Mouse (Mus musculus): ENCODE results near the gene Pno1.
"Not testable (repeated sequence)": the region's sequence is repeated elsewhere in the genome, so short reads cannot be mapped to it uniquely, and the experiment has no call there.

Gene Pno1

DNA sequence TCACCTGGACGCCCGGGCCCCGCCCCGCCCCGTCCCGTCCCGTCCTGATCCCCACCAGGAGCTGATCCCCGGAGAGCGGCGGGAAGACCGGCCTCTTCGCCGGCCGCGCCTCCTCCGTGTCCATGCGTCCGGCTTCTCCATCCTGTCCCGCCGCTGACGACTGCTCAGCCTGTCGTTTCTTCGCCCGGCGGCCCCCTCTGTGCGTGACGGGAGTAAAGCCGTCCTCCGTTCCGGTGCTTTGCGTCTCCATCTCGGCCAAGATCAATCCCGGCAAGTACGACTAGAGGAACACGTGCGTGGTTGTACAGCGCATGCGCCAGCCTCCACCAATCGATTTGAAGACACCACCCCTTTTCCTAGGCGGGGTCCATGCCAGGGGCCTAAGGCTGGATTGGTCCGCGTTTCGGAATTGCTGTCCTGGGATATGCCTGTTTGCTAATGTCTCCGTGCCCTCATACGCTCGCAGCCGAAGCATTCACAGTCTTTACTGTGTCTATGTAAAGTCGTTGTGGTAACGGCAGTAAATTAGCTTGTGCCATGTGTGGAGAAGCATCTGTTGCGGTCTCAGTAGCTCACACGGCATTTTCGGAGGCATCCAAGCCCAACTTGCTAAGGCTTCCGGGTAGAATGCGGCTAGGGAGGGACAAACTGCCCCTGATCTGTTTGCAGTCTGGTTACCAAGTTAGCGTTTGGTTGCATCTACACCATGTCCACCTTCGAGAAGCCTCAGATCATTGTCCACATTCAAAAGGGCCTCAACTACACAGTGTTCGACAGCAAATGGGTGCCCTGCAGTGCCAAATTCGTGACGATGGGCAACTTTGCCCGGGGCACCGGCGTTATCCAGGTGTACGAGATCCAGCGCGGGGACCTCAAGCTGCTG is at the start of gene Pno1:
Pno1 (minus strand) TSS at position 311 of the 883 bp plus-strand sequence.
- peak; percentile 95 for DNase-seq

DNA sequence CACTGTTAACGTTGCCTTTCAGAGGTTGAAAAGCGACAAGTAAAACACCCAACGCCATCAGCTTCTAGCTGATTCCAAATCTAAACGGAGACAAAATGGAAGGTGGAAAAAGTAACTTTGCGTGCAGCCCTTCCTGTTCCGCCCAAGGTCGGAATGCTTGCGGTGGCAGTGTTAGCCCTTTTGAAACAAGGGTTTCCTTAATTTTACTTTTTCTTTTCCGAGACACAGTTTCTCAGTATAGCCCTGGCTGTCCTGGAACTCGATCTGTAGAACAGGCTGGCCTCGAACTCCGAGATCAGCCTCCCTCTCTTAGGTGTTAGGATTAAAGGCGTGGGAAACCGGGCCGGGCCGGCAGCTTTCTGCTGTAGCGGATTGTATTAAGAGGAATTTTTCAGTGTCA is 46.5 kb upstream of the Pno1 start:
- DNase-seq = no peak

DNA sequence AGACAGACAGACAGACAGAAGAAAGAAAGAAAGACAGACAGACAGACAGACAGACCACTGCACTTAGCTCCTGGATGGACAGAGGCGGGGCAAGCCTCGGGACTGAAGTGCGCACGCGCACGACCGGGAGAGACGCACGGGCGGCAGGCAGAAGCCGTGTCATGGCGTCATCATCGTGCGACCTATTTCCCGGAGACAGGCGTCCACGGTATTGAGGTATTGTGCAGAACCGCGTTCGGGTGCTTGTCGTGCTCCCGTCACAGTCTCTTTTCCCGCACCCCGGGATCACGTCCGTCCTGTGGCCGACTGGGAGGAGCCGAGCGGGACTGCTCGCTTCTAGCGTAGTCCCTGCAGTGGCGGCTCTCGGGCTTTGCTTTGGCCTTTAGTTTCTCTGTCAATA is 46.1 kb upstream of the Pno1 start, which contains the start of gene C1d:
C1d (plus strand) TSS at position 137 of the 400 bp plus-strand sequence.
- peak; percentile 95 for DNase-seq

DNA sequence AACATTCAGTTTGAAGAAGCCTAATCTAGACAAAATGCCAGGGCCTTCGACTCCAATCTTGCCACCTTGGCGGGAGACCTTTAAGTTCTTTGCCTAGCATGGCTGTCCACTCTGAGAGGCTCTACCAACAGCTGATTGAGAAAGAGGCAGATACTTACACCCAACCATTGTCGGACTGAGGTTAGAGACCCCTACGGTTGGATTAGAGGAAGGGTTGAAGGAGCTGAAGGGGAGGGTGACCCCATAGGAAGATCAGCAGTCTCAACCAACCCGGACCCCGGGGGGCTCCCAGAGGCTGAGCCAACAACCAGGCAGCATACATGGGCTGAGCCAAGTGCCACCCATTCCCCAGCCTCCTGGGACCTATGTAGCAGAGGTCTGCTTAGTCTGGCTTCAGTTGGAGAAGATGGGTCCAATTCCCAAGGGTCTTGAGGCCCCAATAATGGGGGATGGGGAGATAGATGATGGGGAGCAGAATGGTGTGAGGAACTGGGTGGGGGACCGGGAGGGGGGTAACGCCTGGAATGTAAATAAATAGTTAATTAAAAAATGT is 45.5 kb upstream of the Pno1 start:
- peak; percentile 33 for DNase-seq

DNA sequence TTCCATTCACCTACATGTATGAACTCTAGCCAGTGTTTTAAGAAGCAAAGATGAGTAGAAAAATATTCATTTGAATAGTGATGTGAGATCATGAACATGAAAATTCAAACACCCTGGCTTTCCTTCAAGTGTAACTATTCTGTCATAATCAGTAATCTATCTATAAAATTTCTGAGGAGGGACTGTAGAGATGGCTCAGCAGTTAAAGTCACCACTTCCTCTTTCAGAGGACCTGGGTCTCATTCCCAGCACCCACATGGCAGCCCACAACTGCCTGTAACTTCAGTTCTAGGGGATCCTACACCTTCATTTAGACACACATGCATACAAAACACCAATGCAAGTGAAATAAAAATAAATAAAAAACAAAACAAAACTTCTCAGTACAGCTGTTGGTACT is 37.3 kb upstream of the Pno1 start:
- no peak for DNase-seq

DNA sequence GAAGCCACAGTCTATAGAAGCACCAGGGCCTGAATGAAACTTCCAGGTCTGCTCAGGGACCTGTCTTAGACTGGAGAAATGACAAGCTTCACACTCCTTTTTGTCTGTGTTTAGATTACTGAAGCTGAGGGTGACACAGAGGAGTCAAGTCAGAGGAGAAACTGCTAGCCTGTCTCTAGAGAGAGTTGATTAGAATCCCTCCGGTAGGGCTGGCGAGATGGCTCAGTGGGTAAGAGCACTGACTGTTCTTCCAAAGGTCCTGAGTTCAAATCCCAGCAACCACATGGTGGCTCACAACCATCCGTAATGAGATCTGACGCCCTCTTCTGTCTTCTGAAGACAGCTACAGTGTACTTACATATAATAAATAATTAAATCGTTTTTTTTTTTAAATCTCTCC is 27.2 kb upstream of the Pno1 start:
- not testable (repeated sequence) for DNase-seq

DNA sequence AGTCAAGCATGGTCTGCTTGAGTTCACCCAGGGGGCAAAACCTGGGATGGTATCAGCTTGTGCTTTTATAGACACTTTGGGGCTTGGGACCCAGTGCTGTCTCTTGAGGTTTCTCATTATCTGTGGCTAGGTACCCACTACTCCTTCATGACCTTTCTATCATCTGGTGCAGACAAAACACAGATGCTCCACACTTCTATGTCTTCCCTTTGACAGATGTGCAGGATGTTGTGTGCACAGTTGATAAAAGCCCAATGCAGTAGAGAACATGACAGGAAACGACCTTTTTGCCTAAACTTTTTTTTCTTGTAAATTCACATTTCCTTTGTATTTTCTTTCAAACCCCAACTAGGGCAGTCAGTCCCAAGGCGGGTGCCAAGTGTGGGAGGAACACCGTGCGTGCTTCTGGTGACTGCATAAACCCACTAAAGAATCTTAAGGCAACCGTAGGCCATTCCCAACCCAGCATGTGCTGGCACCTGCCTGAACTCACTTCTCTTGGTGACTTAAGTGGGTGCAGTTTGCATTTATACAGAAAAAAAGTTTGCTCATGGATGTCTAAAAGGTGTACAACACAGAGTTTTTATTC is 25.2 kb upstream of the Pno1 start:
- DNase-seq = peak; percentile 57

DNA sequence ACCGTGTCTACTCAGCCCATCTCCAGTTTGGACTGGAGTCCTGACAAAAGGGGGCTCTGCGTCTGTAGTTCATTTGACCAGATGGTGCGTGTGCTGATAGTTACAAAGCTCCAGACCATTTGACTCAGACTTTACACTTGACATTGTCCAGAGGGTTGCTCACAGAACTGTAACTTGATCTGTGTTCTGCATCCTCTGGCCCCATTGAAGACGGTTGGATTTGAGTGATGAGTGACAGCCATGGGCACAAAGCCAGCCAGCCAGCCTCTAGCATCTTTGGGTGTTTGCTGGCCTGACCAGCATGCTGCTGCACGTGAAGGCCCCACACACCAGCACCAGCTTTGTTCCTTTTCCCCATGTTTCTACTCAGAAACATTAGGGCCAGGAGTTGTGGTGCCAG is 21.4 kb upstream of the Pno1 start:
- no peak for DNase-seq

DNA sequence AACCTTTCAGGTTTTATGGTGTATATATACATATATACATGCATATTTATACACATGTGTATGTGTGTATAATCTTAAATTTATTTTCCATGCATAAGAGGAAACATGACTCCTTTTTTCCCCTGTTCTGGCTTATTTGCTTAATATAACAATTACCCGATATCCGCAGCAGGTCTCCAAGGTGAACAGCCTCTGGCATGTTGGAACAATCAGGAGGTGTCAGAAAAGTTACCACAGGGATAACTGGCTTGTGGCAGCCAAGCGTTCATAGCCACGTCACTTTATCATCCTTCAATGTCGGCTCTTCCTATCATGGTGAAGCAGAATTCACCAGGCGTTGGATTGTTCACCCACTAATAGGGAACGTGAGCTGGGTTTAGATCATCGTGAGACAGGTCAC is 9.8 kb upstream of the Pno1 start:
- DNase-seq = no peak

DNA sequence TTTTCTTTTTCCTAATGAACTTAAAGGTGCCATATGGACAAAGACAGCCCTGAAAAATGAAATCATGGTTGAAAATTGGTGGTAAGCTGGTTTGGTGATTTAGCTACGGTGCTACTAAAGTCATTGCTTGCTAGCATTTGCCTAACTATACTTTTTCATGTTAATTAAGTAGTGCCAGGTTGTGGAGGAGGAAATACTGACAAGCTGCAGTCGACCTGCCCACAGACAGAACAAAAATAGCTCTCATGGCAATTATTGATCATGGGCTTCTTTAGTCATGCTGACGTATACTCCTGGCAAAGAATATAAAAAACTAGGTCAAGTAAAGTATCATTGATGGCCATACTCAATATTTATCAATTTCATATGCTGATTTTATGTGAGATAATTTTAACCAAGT is 4.1 kb upstream of the Pno1 start:
- DNase-seq = no peak

DNA sequence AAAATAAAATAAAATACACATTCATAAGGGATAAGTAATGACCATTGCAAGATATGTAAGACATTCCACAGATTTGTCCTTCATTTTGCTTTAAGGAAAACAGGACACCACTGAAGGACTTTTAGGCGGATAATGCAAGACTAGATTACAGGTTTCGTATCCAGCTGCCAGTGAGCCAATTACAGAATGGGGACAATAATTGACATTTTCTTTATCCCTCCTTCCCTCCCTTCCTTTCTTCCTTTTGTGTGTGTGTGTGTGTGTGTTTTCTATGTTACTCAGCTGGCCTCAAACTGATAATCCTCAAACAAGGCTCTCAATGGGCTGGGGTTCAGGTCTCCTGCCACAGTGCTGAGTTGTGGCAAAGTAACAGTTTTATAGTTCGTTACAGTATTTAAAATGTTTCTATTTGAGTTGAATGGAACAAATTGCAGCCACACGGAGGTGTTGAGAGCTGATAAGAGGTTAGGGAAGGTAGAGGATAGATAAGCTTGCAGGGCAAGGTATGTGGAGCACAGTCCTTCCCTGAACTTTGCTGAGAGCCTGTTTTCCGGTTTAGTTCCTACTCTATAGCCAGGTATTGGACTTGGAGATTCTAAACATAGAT is 1.6 kb upstream of the Pno1 start:
- DNase-seq = no peak

DNA sequence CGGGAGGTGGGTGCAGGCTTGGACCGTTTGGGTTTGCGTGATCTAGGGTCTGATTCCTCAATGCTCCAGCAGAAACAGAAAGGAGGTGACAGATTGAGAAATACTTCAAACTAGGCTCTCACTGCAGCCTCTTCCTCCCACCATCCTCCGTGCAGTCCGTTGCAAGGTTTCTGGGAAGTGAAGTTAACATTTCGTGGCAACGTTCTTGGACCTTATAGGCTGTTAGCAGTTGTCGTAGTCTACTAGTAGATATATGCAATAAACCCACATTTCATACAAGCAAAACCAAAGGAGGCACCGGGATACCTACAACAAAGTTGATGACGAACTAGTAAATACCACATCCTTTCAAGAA is 750 bp upstream of the Pno1 start:
- DNase-seq = no peak

DNA sequence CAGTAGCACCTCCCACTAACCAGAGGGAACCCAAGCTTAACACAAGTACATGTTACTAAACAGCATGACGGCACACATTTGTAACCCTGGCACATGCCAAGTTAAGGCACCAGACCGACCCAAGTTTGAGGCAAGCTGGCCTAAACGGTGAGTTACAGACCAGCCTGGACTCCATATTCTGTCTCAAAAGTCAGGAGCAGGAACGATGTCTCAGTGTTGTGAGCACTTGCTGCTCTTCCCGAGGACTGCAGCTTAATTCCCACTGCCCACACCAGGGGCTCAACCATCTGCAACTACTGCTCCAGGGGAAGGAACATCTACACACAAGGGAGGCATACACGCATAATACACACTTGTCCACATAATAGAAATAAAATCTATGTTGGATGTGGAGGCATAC is 8.9 kb downstream of the Pno1 start:
- no peak for DNase-seq

DNA sequence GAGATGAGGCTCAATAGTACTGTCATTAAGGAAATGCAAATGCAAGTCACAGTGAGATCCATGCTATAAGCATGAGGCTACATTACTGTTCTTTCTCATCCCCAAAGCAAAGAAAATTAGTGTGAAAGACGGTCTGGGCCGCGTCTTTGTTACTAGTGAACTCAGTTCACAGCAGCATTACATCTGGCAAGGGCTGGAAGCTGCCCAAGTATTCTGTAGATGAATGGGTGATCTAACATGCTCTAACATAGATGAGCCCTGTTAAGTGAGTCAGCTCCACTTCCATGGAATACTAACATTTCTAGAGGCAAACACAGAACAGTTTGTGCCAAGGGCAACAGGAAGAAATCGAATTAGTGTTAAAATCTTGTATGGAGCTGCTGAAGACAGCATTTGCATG is 10.4 kb downstream of the Pno1 start:
- no peak for DNase-seq

DNA sequence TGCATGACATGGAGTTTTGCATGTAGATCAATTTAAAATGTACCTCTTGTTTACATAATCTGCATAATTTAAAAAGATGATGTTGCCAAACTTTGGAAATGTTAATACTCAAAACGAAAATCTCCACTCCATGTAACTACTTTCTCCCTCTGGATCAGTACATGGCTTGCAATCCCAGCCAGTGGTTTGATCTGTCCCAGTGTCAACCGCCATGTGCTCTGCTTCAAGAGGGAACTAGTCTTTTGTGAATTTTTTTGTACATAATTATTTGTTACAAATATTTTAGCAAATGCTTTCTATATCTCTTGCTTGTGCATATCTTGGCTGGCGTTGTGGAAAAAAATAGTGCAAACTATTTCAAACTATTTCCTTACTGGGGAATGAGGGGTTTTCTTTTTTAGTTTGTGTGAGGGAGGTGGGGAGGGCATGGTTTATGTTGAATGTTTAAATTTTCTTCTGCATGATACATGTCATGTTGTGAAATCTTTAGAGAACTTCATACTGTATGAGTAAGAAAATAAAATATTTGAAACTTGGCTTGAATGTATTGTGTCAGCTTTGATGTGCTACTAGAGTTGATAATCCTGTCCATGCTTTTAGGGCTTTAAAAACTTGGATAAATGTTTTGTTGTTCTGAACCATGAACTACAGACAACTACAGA is 11.4 kb downstream of the Pno1 start:
- DNase-seq = no peak

DNA sequence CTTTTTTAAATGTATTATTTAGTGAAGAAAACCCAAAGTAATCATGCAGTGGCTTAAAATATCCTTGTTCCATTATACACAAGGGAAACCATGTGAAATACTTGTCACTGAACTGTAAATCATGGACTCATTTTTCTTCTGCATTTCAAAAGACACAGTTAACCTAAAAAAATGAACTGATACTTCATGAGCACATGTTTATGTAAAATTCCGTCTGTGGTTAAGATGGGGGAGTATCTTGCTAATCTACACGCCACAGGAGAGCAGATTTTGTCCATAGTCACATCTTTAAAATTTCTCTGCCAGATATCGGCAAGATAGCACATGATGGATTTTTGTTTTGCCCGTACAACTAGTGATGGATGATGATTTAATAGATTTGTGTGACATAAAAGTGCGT is 12.2 kb downstream of the Pno1 start:
- no peak for DNase-seq

DNA sequence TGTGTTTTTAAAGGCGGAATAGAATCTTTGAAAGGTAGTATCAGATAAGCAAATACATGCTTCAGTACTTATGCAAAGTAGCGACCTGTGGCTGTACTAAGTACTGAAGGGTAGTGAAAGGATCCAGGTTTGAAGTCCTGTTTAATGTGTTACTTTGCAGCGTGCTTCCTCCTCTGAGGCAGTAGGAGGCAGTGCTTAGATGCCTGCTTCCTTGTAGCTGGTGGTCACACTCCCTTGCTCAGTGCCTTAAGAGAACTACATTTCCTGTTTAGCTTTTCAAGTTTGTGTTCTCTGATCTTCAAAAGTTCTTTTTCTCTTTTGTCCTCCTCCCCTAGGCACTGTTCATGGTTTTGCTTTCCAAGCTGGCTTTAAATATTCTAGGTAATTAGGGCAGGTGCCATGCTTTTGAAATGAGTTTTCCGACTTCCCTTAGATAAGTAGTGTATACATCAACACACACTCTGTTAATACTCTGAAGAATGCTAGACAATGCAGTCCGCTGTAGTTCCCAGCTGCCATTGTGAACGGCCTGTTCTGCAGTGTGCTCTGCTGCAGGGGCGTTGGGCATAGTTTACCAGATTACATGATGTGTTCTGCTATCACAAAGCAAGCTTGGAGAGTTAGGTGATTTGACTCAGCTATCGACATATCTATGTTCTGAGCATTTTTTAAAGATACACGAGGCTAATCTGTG is 19.1 kb downstream of the Pno1 start:
- peak; percentile 46 for DNase-seq

DNA sequence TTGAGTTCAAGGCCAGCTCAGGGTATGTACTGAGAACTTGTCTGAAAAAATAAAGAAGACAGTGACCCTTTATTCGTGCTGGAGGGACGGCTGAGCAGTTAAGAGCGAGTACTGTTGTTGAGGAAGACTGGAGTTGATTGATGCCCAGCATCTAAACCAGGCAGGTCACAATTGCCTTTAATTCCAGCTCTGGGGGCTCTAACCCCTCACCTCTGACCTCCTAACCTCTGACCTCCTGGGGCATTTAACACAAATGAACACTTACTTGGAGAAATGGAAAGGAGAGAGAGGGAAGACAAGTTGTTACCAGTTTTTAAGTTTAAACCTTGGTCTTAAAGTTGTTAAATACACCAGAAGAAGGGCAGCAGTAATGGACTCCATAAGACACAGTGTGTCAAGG is 22.6 kb downstream of the Pno1 start:
- DNase-seq = no peak

DNA sequence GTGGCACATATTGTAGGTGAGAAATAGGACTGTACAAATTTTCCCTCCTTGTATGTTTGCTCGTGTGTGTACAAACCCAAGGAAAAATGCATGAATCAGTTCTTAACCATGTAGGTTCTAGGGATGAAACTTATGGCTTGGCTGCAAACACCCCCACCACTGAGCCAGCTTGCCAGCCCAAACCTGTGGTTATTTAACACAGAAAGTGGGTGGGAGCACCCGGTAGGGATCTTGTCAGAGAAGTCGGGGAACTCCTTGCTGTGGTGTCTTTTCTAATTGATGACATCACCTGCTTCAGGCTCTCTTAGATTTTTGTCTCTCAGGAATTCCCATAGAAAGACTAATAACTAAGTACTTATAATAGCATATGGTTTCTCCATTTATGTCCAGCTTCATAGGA is 23.7 kb downstream of the Pno1 start:
- no peak for DNase-seq

DNA sequence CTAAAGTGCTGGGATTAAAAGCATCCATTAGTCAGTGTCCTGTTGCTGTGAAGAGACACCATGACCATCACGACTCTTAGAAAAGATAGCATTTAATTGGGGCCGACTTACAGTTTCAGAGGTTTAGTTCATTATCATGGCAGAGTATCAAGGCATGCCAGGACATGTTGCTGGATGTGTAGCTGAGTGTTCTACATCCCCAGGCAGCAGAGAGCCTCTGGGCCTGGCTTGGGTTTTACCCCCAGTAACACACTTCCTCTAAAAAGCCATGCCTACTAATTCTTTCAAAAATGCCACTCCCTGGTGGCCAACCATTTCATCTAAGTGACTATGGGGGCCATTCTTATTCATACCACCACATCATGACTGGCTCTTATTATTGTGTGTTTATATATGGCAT is 28.2 kb downstream of the Pno1 start:
- no peak for DNase-seq

DNA sequence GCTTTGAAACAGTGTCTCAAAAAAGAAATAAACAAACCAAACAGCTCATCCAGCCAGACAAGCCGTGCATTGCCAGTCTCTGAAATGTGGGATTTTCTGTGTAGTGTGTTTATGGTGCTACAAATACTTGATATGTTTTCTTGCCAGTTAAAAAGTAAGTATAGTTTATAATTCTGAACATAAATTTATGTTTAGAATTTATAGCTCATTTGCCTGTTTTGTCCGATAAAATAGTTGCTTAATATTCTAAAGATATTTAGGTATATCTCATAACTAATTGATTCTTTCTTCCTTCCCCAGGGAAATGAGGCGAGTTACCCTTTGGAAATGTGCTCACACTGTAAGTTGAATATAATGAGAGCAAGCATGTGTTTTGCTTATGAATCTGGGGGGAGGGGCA is 29.6 kb downstream of the Pno1 start, which contains the start of gene Wdr92:
Wdr92 (plus strand) TSS at position 301 of the 400 bp plus-strand sequence.
- DNase-seq = no peak

DNA sequence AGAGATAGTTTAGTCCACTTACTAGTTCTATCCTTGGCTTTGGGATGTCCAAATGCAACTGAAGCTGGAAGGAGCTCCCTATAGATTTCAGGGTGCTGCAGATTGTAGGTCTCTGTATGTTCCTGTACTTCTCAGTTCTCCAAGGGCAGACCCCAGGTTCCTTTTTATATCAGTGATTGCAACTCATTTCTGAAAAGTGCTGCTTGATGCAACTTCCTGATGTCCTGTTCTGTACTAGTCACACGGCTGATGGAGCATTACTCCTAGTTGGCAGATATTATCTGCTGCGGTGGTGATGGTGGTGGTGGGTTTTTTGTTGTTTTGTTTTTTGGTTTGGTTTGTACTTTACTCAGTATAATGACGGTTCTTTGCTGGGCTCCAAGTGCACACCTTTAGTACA is 30.6 kb downstream of the Pno1 start:
- no peak for DNase-seq

DNA sequence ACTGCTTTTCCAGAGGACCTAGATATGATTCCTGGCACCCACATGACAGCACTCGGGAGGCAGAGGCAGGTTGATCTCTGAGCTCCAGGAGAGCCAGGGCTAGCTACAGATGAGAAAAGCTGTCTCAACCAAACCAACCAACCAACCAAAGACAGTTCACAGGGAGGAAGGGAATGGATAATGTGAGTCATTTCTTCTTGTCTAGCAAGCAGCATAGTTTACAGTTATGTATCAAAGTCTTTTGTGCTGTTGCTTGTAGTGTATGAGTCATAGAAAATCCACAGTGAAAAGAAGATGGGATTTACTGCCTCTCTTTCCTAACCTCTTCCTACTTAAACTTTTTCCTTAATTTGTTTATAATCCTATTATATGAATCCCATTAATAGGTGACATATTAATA is 34.7 kb downstream of the Pno1 start:
- DNase-seq = no peak

All from thymus, postnatal 14 days (tissue).